In genomic region chr17:19444932-19445331, GRCm38 (mm10) we compare ENCODE assay signal across 31 mouse cellular contexts. TPM values are rescaled to one million over a fixed set of nuclear protein-coding genes. Genes with fewer than 3 reads are reported as not detected.
DNase-seq lines count a peak whose midpoint lies in the region; ATAC-seq and TF ChIP-seq lines count a peak whose summit lies in the region.
"Had no signal": no experiment of that assay in that cellular context is flagged by ENCODE, and none has a peak within 500 bp of the region (broad histone marks: within the 10 kb centered on the region; RNA-seq: fewer than 3 reads in every experiment).

No protein-coding gene starts in this region.

- no peaks in the 10 kb centered on the region for H3K27me3 ChIP-seq in G1E (ENCODE audit: insufficient read depth, low read length)
- H3K27me3 ChIP-seq in forebrain, embryonic 13.5 days: no peaks in the 10 kb centered on the region
- H3K27me3 ChIP-seq: embryonic facial prominence, embryonic 12.5 days; embryonic facial prominence, embryonic 15.5 days; forebrain, embryonic 15.5 days; heart, embryonic 13.5 days; intestine, embryonic 15.5 days had no signal

- H3K27ac ChIP-seq in forebrain, embryonic 13.5 days: no peak overlapping the region
- H3K27ac ChIP-seq: embryonic facial prominence, embryonic 12.5 days; embryonic facial prominence, embryonic 15.5 days; forebrain, embryonic 15.5 days; heart, adult 2 months; heart, embryonic 10.5 days; heart, embryonic 13.5 days; hindbrain, embryonic 14.5 days; hindbrain, postnatal 0 days; intestine, embryonic 15.5 days had no signal

- H3K4me3 ChIP-seq in G1E (ENCODE audit: low read depth, low read length): no peak overlapping the region
- H3K4me3 ChIP-seq in forebrain, embryonic 13.5 days: no peak overlapping the region
- H3K4me3 ChIP-seq: embryonic facial prominence, embryonic 12.5 days; embryonic facial prominence, embryonic 15.5 days; forebrain, embryonic 15.5 days; heart, adult 2 months; heart, embryonic 10.5 days; heart, embryonic 13.5 days; intestine, embryonic 15.5 days had no signal

- no peak overlapping the region for H3K4me2 ChIP-seq in forebrain, embryonic 13.5 days
- H3K4me2 ChIP-seq: embryonic facial prominence, embryonic 12.5 days; embryonic facial prominence, embryonic 15.5 days; forebrain, embryonic 15.5 days; heart, embryonic 13.5 days; hindbrain, embryonic 14.5 days; intestine, embryonic 15.5 days had no signal

- WGBS in forebrain, embryonic 13.5 days: 97% methylated on average over 1 of the region's 1 CpGs

- no peak for TF ChIP-seq CTCF in G1E (IDR thresholded peaks at IDR 0.05; ENCODE audit: low read depth, low read length)

- H3K4me1 ChIP-seq in G1E (ENCODE audit: insufficient read depth, low read depth, low read length): no peaks in the 10 kb centered on the region
- no peaks in the 10 kb centered on the region for H3K4me1 ChIP-seq in forebrain, embryonic 13.5 days
- H3K4me1 ChIP-seq: embryonic facial prominence, embryonic 12.5 days; embryonic facial prominence, embryonic 15.5 days; forebrain, embryonic 15.5 days; heart, embryonic 10.5 days; heart, embryonic 13.5 days; intestine, embryonic 15.5 days had no signal

- H3K9ac ChIP-seq in forebrain, embryonic 13.5 days: no peak overlapping the region
- H3K9ac ChIP-seq: embryonic facial prominence, embryonic 12.5 days; embryonic facial prominence, embryonic 15.5 days; forebrain, embryonic 15.5 days; heart, embryonic 13.5 days; hindbrain, embryonic 14.5 days; intestine, embryonic 15.5 days had no signal

- no peaks in the 10 kb centered on the region for H3K36me3 ChIP-seq in G1E (replicated peaks)
- H3K36me3 ChIP-seq in forebrain, embryonic 13.5 days (ENCODE audit: poor library complexity, severe bottlenecking): no peaks in the 10 kb centered on the region
- H3K36me3 ChIP-seq: embryonic facial prominence, embryonic 12.5 days; embryonic facial prominence, embryonic 15.5 days; forebrain, embryonic 15.5 days; heart, embryonic 10.5 days; heart, embryonic 13.5 days; intestine, embryonic 15.5 days had no signal

- peaks cover 18% of the 10 kb centered on the region for H3K9me3 ChIP-seq in G1E (replicated peaks)
- peaks cover 35% of the 10 kb centered on the region for H3K9me3 ChIP-seq in forebrain, embryonic 13.5 days (replicated peaks)
- H3K9me3 ChIP-seq: intestine, embryonic 15.5 days had no signal

- peak; percentile 85 for ATAC-seq in G1E (ENCODE audit: extremely low read depth, insufficient number of reproducible peaks, low FRiP score, poor library complexity, severe bottlenecking)
- peak; percentile 66 for ATAC-seq in activated CD4-positive, CD25-positive, alpha-beta regulatory T cell, adult 4 months
- ATAC-seq in forebrain, embryonic 13.5 days: no peak
- ATAC-seq: forebrain, embryonic 15.5 days; hindbrain, postnatal 0 days; intestine, embryonic 15.5 days had no signal

- DNase-seq in A20 (ENCODE audit: low read depth, low spot score): peak; percentile 62
- DNase-seq in G1E (ENCODE audit: low spot score): no peak
- peak; percentile 6 for DNase-seq in naive thymus-derived CD4-positive, alpha-beta T cell, adult 2 months (ENCODE audit: low read depth)
- no peak for DNase-seq in embryo, embryonic 11 days
- DNase-seq in lung, postnatal 10 days: no peak
- DNase-seq: adrenal gland, adult 8-10 months; adrenal gland, postnatal 36 days; cerebellum, adult 18-20 months; cerebellum, adult 9-10 months; cerebellum, postnatal 14 days; gastrocnemius, postnatal 10 days; gastrocnemius, postnatal 36 days; heart, adult 2 months; heart, postnatal 14 days; heart, postnatal 4 days; kidney, adult 18-20 months had no signal

RNA-seq across cellular contexts. Expression of gene Vmn2r100, which starts 59.6 kb away (rescaled TPM):
- not detected in 2 replicates for total RNA-seq in G1E (2014; fragmentation: Nextera tagmentation)
- total RNA-seq in G1E (2017): 0.06 and 0.11 TPM in 2 replicates
- not detected in 2 replicates for polyA plus RNA-seq in G1E (2012)
- polyA plus RNA-seq in activated CD4-positive, CD25-positive, alpha-beta regulatory T cell, adult 4 months (2017; shearing (Covaris generic)): under 1 TPM; 0.22 to 0.65 TPM
- polyA plus RNA-seq in forebrain, embryonic 13.5 days (2015; fragmentation: Nextera tagmentation; extraction: Ambion mirVana): not detected in 2 replicates
- total RNA-seq: adrenal gland, adult 8-10 months; adrenal gland, postnatal 36 days; gastrocnemius, adult 18-20 months; gastrocnemius, postnatal 10 days; gastrocnemius, postnatal 36 days; granulocyte monocyte progenitor cell, adult 5-6 weeks; heart, adult 2 months; heart, postnatal 14 days; heart, postnatal 4 days; hindbrain, postnatal 0 days had no signal
- polyA plus RNA-seq: embryonic facial prominence, embryonic 12.5 days; embryonic facial prominence, embryonic 15.5 days; forebrain, embryonic 11.5 days; forebrain, embryonic 15.5 days; heart, adult 2 months; heart, embryonic 10.5 days; heart, embryonic 13.5 days; heart, embryonic 16.5 days; hindbrain, embryonic 11.5 days; hindbrain, embryonic 14.5 days; hindbrain, postnatal 0 days; intestine, embryonic 15.5 days had no signal

Comparison
In these comparisons a context has a peak if more than half of its experiments do, and no peak if none do; other contexts are left out.
1. DNase-seq: peak in A20 (single experiment) and naive thymus-derived CD4-positive, alpha-beta T cell, adult 2 months (single experiment); none in G1E (single experiment), embryo, embryonic 11 days (single experiment) and lung, postnatal 10 days (single experiment).